26 mouse cellular contexts compared by ENCODE assay signal in the genomic region with DNA sequence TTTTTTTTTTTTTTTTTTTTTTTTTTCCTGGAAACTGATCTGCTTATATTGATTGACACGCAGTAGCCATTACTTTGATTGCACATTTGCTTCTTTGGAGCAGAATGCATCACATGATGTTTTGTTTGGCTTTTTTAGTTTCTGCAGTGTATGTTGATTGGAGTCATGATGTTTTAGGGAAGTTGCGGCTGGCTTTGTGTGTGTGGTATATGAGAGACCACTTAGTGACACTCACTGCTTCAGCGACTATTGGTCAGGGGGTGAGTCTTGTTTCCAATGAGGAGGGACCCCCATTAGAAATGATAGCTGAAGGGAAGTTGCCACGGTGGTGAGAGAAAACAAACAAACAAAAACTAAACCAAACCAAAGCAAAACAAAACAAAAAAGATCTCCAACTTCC. TPM values are rescaled to one million over a fixed set of nuclear protein-coding genes. Genes with fewer than 3 reads are reported as not detected.
DNase-seq lines count a peak whose midpoint lies in the region; ATAC-seq and TF ChIP-seq lines count a peak whose summit lies in the region.
"Had no signal": no experiment of that assay in that cellular context is flagged by ENCODE, and none has a peak within 500 bp of the region (broad histone marks: within the 10 kb centered on the region; RNA-seq: fewer than 3 reads in every experiment).

No protein-coding gene starts in this region.

- intact Hi-C loops in gastrocnemius, postnatal 14 days (cut with DNase I; ENCODE audit: low total_unique reads) = no loop called here

- no peak overlapping the region for H3K4me3 ChIP-seq in layer of hippocampus, adult 2 months
- H3K4me3 ChIP-seq: forebrain, embryonic 10.5 days; forebrain, embryonic 13.5 days; gastrocnemius, adult 2 months; hindbrain, embryonic 10.5 days; hindbrain, embryonic 13.5 days; intestine, embryonic 15.5 days had no signal

- no peak for DNase-seq in layer of hippocampus, adult 2 months (ENCODE audit: low spot score in 2 of 2)
- DNase-seq in layer of hippocampus, adult 11-12 months (ENCODE audit: low spot score) = no peak
- peak; percentile 51 for DNase-seq in MEL-GATA-1-ER (ENCODE audit: extremely low read depth, low read depth)
- no peak for DNase-seq in gastrocnemius, postnatal 14 days
- DNase-seq: adrenal gland, adult 2 months; adrenal gland, postnatal 14 days; cerebellum, adult 11-12 months; cerebellum, adult 8-10 months; cerebellum, postnatal 10 days; cerebellum, postnatal 36 days; gastrocnemius, adult 2 months; gastrocnemius, postnatal 25 days; kidney, adult 11 months had no signal

- no peak for TF ChIP-seq CTCF in layer of hippocampus, adult 2 months (conservative IDR thresholded peaks at IDR 0.05)

- H3K27ac ChIP-seq in layer of hippocampus, adult 2 months = peak overlapping the region; percentile 51; the same call in 1 of the 2 replicates
- H3K27ac ChIP-seq: forebrain, embryonic 10.5 days; forebrain, embryonic 13.5 days; gastrocnemius, adult 2 months; hindbrain, embryonic 10.5 days; hindbrain, embryonic 13.5 days; intestine, embryonic 15.5 days had no signal

- ATAC-seq in granulocyte monocyte progenitor cell, adult 5-6 weeks (replicated peaks; ENCODE audit: poor library complexity, severe bottlenecking) = peak; percentile 95
- peak; percentile 63 for ATAC-seq in megakaryocyte progenitor cell, adult 5-6 weeks (replicated peaks; ENCODE audit: poor library complexity)
- ATAC-seq in activated CD4-positive, CD25-positive, alpha-beta regulatory T cell, adult 4 months = no peak
- ATAC-seq: CD4-positive, CD25-positive, alpha-beta regulatory T cell, adult 4 months; forebrain, embryonic 13.5 days; forebrain, embryonic 16.5 days; hindbrain, embryonic 16.5 days; intestine, embryonic 15.5 days; Patski had no signal

RNA-seq across cellular contexts. Expression of a gene that starts 55.7 kb away (rescaled TPM):
- total RNA-seq in layer of hippocampus, adult 2 months (2021) = 100 to 1,000 TPM; 242 to 245 TPM
- total RNA-seq in granulocyte monocyte progenitor cell, adult 5-6 weeks (2014; fragmentation: Nextera tagmentation) = 0.54 TPM in 1 of 2 replicates, not detected in the other
- 0.05 and 0.09 TPM in 2 replicates for total RNA-seq in granulocyte monocyte progenitor cell, adult 5-6 weeks (2017)
- total RNA-seq in megakaryocyte progenitor cell, adult 5-6 weeks (2015) = 0.10 and 0.79 TPM in 2 replicates
- total RNA-seq in megakaryocyte progenitor cell, adult 5-6 weeks (2017) = 0.46 and 1.4 TPM in 2 replicates
- total RNA-seq in gastrocnemius, postnatal 14 days (2021) = 10 to 100 TPM; 35.9 to 42.1 TPM
- under 1 TPM in 1 of 2 experiments, not detected in 1; 0.75 TPM for polyA plus RNA-seq in activated CD4-positive, CD25-positive, alpha-beta regulatory T cell, adult 4 months (2017; shearing (Covaris generic))
- polyA plus RNA-seq: gonadal fat pad, adult 2 months; Patski had no signal

Comparison
In these comparisons a context has a peak if more than half of its experiments do, and no peak if none do; other contexts are left out.
1. RNA of a gene that starts 55.7 kb away (total RNA-seq): 242 to 245 TPM in layer of hippocampus, adult 2 months and 35.9 to 42.1 TPM in gastrocnemius, postnatal 14 days; 0.10 to 1.4 TPM in megakaryocyte progenitor cell, adult 5-6 weeks and 0.05 to 0.54 TPM in granulocyte monocyte progenitor cell, adult 5-6 weeks; every median in the first group is over 10 times any median in the second.